Mouse (Mus musculus) gastrocnemius, postnatal 4 days (tissue): ENCODE results near the gene Tnik. TPM values are rescaled to one million over a fixed set of nuclear protein-coding genes. Genes with fewer than 3 reads are reported as not detected.

Experiments
- DNase-seq, 2 experiments: peaks; one replicate each; pipeline ENCODE4 v3.0.0; 2021 to 2022; ENCODE audit warnings: low spot score in 2 of 2, mixed read lengths in 2 of 2
- total RNA-seq, 2 experiments: library from RNA; stranded (reverse); gene quantifications; 2 replicates each; pipeline ENCODE4 v1.2.3; 2021

Gene Tnik
- total RNA-seq, 2 experiments from 2014 or later: 75.8 to 77.6 TPM

- DNase-seq: no peak
Observed at GRCm38 (mm10) chr3:28466688-28467087, 203.7 kb downstream of the Tnik start.

- DNase-seq: no peak
Observed at GRCm38 (mm10) chr3:28467148-28467754, 204.2 kb downstream of the Tnik start.

GRCm38 (mm10) chr3:28467871-28468285 lies 204.9 kb downstream of the Tnik start:
- no peak for DNase-seq

GRCm38 (mm10) chr3:28473439-28473838 lies 210.4 kb downstream of the Tnik start:
- no peak for DNase-seq

- no peak for DNase-seq
Observed at GRCm38 (mm10) chr3:28477373-28477772, 214.4 kb downstream of the Tnik start.

- no peak for DNase-seq
Observed at GRCm38 (mm10) chr3:28485716-28486115, 222.7 kb downstream of the Tnik start.

GRCm38 (mm10) chr3:28487418-28487817 lies 224.4 kb downstream of the Tnik start:
- DNase-seq: no peak

GRCm38 (mm10) chr3:28491085-28492041 lies 228.3 kb downstream of the Tnik start:
- no peak for DNase-seq

- no peak for DNase-seq
Observed at GRCm38 (mm10) chr3:28496806-28497502, 233.9 kb downstream of the Tnik start.

- DNase-seq: no peak
Observed at GRCm38 (mm10) chr3:28497503-28497857, 234.5 kb downstream of the Tnik start.

- DNase-seq: no peak
Observed at GRCm38 (mm10) chr3:28502697-28503096, 239.7 kb downstream of the Tnik start.

GRCm38 (mm10) chr3:28509337-28509935 lies 246.4 kb downstream of the Tnik start:
- DNase-seq: no peak

GRCm38 (mm10) chr3:28523004-28523482 lies 260.0 kb downstream of the Tnik start:
- DNase-seq: no peak

- DNase-seq: no peak
Observed at GRCm38 (mm10) chr3:28523541-28524165, 260.6 kb downstream of the Tnik start.

GRCm38 (mm10) chr3:28524562-28524961 lies 261.5 kb downstream of the Tnik start:
- DNase-seq: no peak

- no peak for DNase-seq
Observed at GRCm38 (mm10) chr3:28526671-28527070, 263.7 kb downstream of the Tnik start.

GRCm38 (mm10) chr3:28527231-28527630 lies 264.2 kb downstream of the Tnik start:
- DNase-seq: no peak

GRCm38 (mm10) chr3:28529548-28529947 lies 266.5 kb downstream of the Tnik start:
- DNase-seq: no peak

GRCm38 (mm10) chr3:28531294-28531956 lies 268.4 kb downstream of the Tnik start:
- DNase-seq: no peak

GRCm38 (mm10) chr3:28532666-28533065 lies 269.7 kb downstream of the Tnik start:
- DNase-seq: no peak
